Mouse (Mus musculus) midbrain, embryonic 14.5 days (tissue): ENCODE measurements around the gene Prkg2. TPM values are rescaled to one million over a fixed set of nuclear protein-coding genes. Genes with fewer than 3 reads are reported as not detected.

Experiments used
- ATAC-seq: fragments of 200-750 bp; cut with Nextera tagmentation; 2 replicates; pipeline ENCODE4 v1.8.0; 2017; ENCODE audit warnings: moderate number of reproducible peaks, moderate library complexity; ENCODE audit not compliant: low FRiP score, low TSS enrichment
- DNase-seq: peaks from one replicate; pipeline ENCODE4 v3.0.0-alpha.2; 2015
- H3K27ac ChIP-seq: fragments of 300-500 bp; sonication (generic); replicated peaks from 2 replicates; pipeline ENCODE4 v1.5.1; 2014; ENCODE audit warnings: mild to moderate bottlenecking, low read depth, low read length, moderate library complexity
- H3K27me3 ChIP-seq: fragments of 300-500 bp; sonication (generic); 2 replicates; pipeline ENCODE4 v1.6.1; 2014; ENCODE audit warnings: low read length, control low read depth, mixed read lengths; ENCODE audit not compliant: control insufficient read depth, insufficient read depth
- H3K36me3 ChIP-seq: fragments of 300-500 bp; sonication (generic); 2 replicates; pipeline ENCODE4 v1.6.1; 2014; ENCODE audit warnings: low read length, control low read depth; ENCODE audit not compliant: control insufficient read depth, insufficient read depth
- H3K4me1 ChIP-seq: fragments of 300-500 bp; sonication (generic); 2 replicates; pipeline ENCODE4 v1.6.1; 2014; ENCODE audit warnings: mild to moderate bottlenecking, antibody characterized with exemption, low read length, control low read depth; ENCODE audit not compliant: control insufficient read depth, insufficient read depth
- H3K4me2 ChIP-seq: fragments of 300-500 bp; sonication (generic); 2 replicates; pipeline ENCODE4 v1.6.1; 2014; ENCODE audit warnings: mild to moderate bottlenecking, low read length, moderate library complexity
- H3K4me3 ChIP-seq: fragments of 300-500 bp; sonication (generic); replicated peaks from 2 replicates; pipeline ENCODE4 v1.5.1; 2014; ENCODE audit warnings: low read depth, low read length
- H3K9ac ChIP-seq: fragments of 300-500 bp; sonication (generic); replicated peaks from 2 replicates; pipeline ENCODE4 v1.6.1; 2014; ENCODE audit warnings: mild to moderate bottlenecking, low read length, moderate library complexity
- H3K9me3 ChIP-seq: fragments of 300-500 bp; sonication (generic); 2 replicates; pipeline ENCODE4 v1.6.1; 2016; ENCODE audit warnings: low read length, control low read depth, mixed read lengths; ENCODE audit not compliant: control insufficient read depth
- WGBS: fragments of 180-500 bp; shearing (Covaris S2); extraction: QIAGEN DNeasy Blood & Tissue Kit; methylation state at CpG from one replicate; pipeline ENCODE4 v1.1.7; 2014; 5-methylcytosine and 5-hydroxymethylcytosine counted together
- polyA plus RNA-seq: library from polyadenylated mRNA; unstranded; fragments of >200 nt; fragmentation: Nextera tagmentation; extraction: Ambion mirVana; gene quantifications from 2 replicates; pipeline ENCODE4 v1.2.1, GENCODE M21; 2014

Prkg2 gene
- polyA plus RNA-seq, 1 experiment from 2014 or later, result 2.2 TPM

- no peak overlapping the region for H3K9ac ChIP-seq
- H3K27ac ChIP-seq, result no peak overlapping the region
- H3K4me3 ChIP-seq, result no peak overlapping the region
- DNase-seq (no peak), ATAC-seq (no peak)
- peaks cover 4% of the 10 kb centered on the region; the same call in 1 of the 2 replicates for H3K4me1 ChIP-seq
- no peaks in the 10 kb centered on the region for H3K27me3 ChIP-seq
- 81% methylated on average over 6 of the region's 6 CpGs for WGBS
- no peaks in the 10 kb centered on the region for H3K36me3 ChIP-seq
- H3K9me3 ChIP-seq, result no peaks in the 10 kb centered on the region
- H3K4me2 ChIP-seq, result no peak overlapping the region
Observed at GRCm38 (mm10) chr5:98964367-98964766, 72.8 kb downstream of the Prkg2 start.

GRCm38 (mm10) chr5:98962472-98962871, 74.7 kb downstream of the Prkg2 start:
- H3K4me2 ChIP-seq, result no peak overlapping the region
- DNase-seq (no peak), ATAC-seq (no peak)
- no peak overlapping the region for H3K27ac ChIP-seq
- no peaks in the 10 kb centered on the region for H3K9me3 ChIP-seq
- 38% methylated on average over 2 of the region's 2 CpGs for WGBS
- H3K36me3 ChIP-seq, result no peaks in the 10 kb centered on the region
- H3K4me3 ChIP-seq, result no peak overlapping the region
- H3K9ac ChIP-seq, result no peak overlapping the region
- peaks cover 4% of the 10 kb centered on the region; the same call in 1 of the 2 replicates for H3K4me1 ChIP-seq
- no peaks in the 10 kb centered on the region for H3K27me3 ChIP-seq

- 0 out of 2 replicates have a peak, but pooled peaks cover 2% of the 10 kb centered on the region for H3K9me3 ChIP-seq
- DNase-seq, result peak; percentile 53
- H3K4me3 ChIP-seq, result no peak overlapping the region
- H3K27ac ChIP-seq, result 0 out of 2 replicates have a peak overlapping the region, but pooled peaks have one; percentile 28
- no peak overlapping the region for H3K9ac ChIP-seq
- H3K4me1 ChIP-seq, result no peaks in the 10 kb centered on the region
- H3K27me3 ChIP-seq, result no peaks in the 10 kb centered on the region
- no peak overlapping the region for H3K4me2 ChIP-seq
- no peaks in the 10 kb centered on the region for H3K36me3 ChIP-seq
- ATAC-seq, result no peak
- WGBS, result 17% methylated on average over 3 of the region's 3 CpGs
Observed at GRCm38 (mm10) chr5:98955576-98955975, 81.6 kb downstream of the Prkg2 start.

GRCm38 (mm10) chr5:98953386-98953785, 83.8 kb downstream of the Prkg2 start:
- DNase-seq, result peak; percentile 51
- ATAC-seq, result no peak
- WGBS, result 44% methylated on average over 1 of the region's 1 CpGs

GRCm38 (mm10) chr5:98951566-98951965, 85.6 kb downstream of the Prkg2 start:
- Histone ChIP-seq H3K9me3 (0 out of 2 replicates have a peak, but pooled peaks cover 2% of the 10 kb centered on the region), H3K27ac (no peak overlapping the region), H3K36me3 (no peaks in the 10 kb centered on the region), H3K4me2 (no peak overlapping the region), H3K4me1 (no peaks in the 10 kb centered on the region), H3K9ac (no peak overlapping the region), H3K4me3 (no peak overlapping the region), H3K27me3 (no peaks in the 10 kb centered on the region)
- no peak for DNase-seq
- WGBS, result 84% methylated on average over 4 of the region's 4 CpGs
- ATAC-seq, result no peak

More at GRCm38 (mm10) chr5:98953386-98953785, 83.8 kb downstream of the Prkg2 start:
- H3K4me2 ChIP-seq, result no peak overlapping the region
- no peak overlapping the region for H3K4me3 ChIP-seq
- no peaks in the 10 kb centered on the region for H3K4me1 ChIP-seq
- no peak overlapping the region for H3K9ac ChIP-seq
- H3K9me3 ChIP-seq, result 0 out of 2 replicates have a peak, but pooled peaks cover 2% of the 10 kb centered on the region
- no peaks in the 10 kb centered on the region for H3K36me3 ChIP-seq
- no peak overlapping the region for H3K27ac ChIP-seq
- no peaks in the 10 kb centered on the region for H3K27me3 ChIP-seq

- Histone ChIP-seq H3K36me3 (no peaks in the 10 kb centered on the region), H3K4me1 (no peaks in the 10 kb centered on the region), H3K9ac (no peak overlapping the region), H3K27me3 (no peaks in the 10 kb centered on the region), H3K27ac (no peak overlapping the region), H3K4me2 (no peak overlapping the region), H3K9me3 (no peaks in the 10 kb centered on the region), H3K4me3 (no peak overlapping the region)
- DNase-seq, result no peak
- WGBS, result 88% methylated on average over 4 of the region's 4 CpGs
- ATAC-seq, result no peak
Observed at GRCm38 (mm10) chr5:98950495-98951092, 86.6 kb downstream of the Prkg2 start.

- no peaks in the 10 kb centered on the region for H3K27me3 ChIP-seq
- H3K9ac ChIP-seq, result no peak overlapping the region
- no peak overlapping the region for H3K4me2 ChIP-seq
- no peak overlapping the region for H3K27ac ChIP-seq
- H3K9me3 ChIP-seq, result no peaks in the 10 kb centered on the region
- H3K4me3 ChIP-seq, result no peak overlapping the region
- DNase-seq, result no peak
- ATAC-seq, result no peak
- WGBS, result 91% methylated on average over 10 of the region's 10 CpGs
- H3K4me1 ChIP-seq, result no peaks in the 10 kb centered on the region
- no peaks in the 10 kb centered on the region for H3K36me3 ChIP-seq
Observed at GRCm38 (mm10) chr5:98949784-98950183, 87.4 kb downstream of the Prkg2 start.

GRCm38 (mm10) chr5:98946656-98947055, 90.5 kb downstream of the Prkg2 start:
- no peak overlapping the region for H3K4me3 ChIP-seq
- WGBS, result 91% methylated on average over 20 of the region's 20 CpGs
- H3K4me2 ChIP-seq, result no peak overlapping the region
- no peak overlapping the region for H3K27ac ChIP-seq
- no peaks in the 10 kb centered on the region for H3K9me3 ChIP-seq
- no peak for DNase-seq
- no peaks in the 10 kb centered on the region for H3K27me3 ChIP-seq
- H3K36me3 ChIP-seq, result no peaks in the 10 kb centered on the region
- ATAC-seq, result no peak; the same call in 1 of the 2 replicates
- H3K9ac ChIP-seq, result no peak overlapping the region
- no peaks in the 10 kb centered on the region for H3K4me1 ChIP-seq

- Histone ChIP-seq H3K27me3 (no peaks in the 10 kb centered on the region), H3K9ac (no peak overlapping the region), H3K4me2 (no peak overlapping the region), H3K9me3 (no peaks in the 10 kb centered on the region), H3K36me3 (no peaks in the 10 kb centered on the region), H3K4me1 (no peaks in the 10 kb centered on the region), H3K4me3 (no peak overlapping the region), H3K27ac (no peak overlapping the region)
- no peak for DNase-seq
- WGBS, result 86% methylated on average over 4 of the region's 4 CpGs
- no peak for ATAC-seq
Observed at GRCm38 (mm10) chr5:98946117-98946620, 91.0 kb downstream of the Prkg2 start.
